Mouse (Mus musculus): Measurements from ENCODE around the gene Epb41l1.
A peak's percentile ranks its signal among the peaks of the same experiment; 100 is the strongest.
"Not testable (repeated sequence)": the region's sequence is repeated elsewhere in the genome, so short reads cannot be mapped to it uniquely, and the experiment has no call there.

Gene Epb41l1

DNA sequence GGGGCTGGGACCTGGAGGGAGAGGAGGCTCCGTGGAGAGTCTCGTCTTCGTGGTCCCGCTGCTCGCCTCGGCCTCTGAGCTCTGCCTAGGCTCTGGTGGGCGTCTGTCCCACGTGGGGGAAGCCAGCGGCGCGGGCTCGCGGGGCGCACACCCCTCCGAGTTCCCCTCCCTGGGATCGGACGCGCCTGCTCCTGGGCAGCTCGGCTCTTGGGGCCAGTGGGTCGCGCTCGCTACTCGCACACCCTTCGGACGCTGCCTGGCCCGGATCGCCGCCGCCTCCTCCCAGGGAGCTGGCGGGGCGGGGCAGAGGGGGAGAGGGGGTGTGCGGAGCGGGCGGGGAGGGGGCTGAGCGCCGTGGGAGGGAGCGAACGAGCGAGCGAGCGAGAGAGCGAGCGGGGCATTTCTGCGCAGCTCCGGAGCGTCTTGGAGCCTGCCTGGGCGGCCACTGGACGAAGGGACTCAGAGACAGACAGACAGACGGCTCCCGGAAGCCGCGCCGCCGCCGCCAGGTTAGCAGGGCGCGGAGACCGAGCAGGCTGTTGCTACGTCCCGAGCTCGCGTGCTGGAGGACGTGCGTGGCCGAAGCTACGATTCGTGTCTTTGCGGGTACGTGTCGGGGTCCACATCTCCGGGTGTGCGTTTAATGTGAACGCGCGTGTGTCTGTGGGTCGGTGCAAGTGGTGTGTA, at the start of gene Epb41l1:
TSS of gene Epb41l1 (plus strand) at position 216 of the 687 bp plus-strand sequence.
- DNase-seq: no peak

- no peak for DNase-seq
These were observed 43.8 kb upstream of the Epb41l1 start for GRCm38 (mm10) chr2:156376956-156377355.

GRCm38 (mm10) chr2:156379929-156380328, 40.8 kb upstream of the Epb41l1 start:
- no peak for DNase-seq

DNA sequence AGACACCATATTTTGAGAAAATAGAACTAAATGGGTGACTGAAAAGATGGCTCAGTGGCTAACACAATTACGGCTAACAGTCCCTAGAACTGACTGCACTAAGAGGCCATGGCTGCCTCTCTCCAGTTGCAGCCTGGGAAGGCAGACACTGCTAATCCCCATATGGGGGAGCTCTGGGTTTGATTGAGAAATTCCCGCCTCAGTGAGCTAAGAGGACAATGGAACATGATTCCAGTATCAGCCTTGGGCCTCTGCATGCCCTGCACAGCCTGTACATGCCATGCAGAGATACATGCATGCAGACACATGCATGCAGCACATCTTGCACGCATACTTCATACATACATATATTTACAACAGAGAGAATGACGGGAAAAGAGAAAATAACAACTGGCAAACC, 39.4 kb upstream of the Epb41l1 start:
- no peak for DNase-seq

GRCm38 (mm10) chr2:156392461-156393154, 28.1 kb upstream of the Epb41l1 start:
- peak; percentile 74 for DNase-seq

- no peak for DNase-seq
These were observed 27.4 kb upstream of the Epb41l1 start for GRCm38 (mm10) chr2:156393155-156393828.

- DNase-seq: peak; percentile 9
These were observed 26.4 kb upstream of the Epb41l1 start for GRCm38 (mm10) chr2:156394282-156394681.

- DNase-seq: no peak
These were observed 24.6 kb upstream of the Epb41l1 start for GRCm38 (mm10) chr2:156396096-156396495.

DNA sequence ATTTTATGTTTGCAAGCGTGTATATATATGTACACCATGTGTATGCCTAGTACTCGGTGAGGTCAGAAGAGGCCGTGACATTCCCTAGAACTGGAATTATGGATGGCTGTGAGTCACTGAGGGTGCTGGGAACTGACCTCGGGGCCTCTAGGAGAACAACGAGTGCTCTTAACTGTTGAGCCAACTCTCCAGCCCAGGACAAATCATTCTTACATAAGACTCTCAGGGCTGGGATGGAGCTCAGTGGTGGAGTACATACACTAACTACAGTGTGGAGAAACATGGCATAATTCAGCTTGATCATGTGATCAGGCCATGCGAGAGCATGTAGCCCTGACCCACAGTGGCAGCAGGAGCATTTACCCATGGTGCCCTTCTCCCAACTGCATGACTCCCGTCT, 22.7 kb upstream of the Epb41l1 start:
- DNase-seq: no peak

- DNase-seq: no peak
These were observed 21.2 kb upstream of the Epb41l1 start for GRCm38 (mm10) chr2:156399485-156399884.

DNA sequence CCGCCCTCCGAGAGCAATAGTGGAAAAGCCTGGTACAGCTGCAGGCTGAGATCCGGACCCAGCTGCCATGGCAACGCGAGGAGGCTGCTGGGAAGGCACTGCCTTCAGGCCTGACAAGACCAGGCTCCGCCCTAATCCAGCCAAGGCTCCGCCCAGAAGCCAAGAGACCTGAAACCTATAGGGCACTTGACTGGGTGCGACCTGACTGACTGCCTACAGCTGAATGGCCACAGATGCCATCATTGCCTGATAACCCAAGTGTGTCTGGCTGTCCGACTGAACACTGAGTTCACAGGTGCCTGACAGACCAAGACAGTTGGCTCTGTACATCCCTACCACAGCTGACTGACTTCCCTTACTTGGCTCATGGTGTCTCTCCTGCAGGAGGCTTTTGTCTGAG, 19.4 kb upstream of the Epb41l1 start:
- DNase-seq: no peak

- no peak for DNase-seq
These were observed 18.7 kb upstream of the Epb41l1 start for GRCm38 (mm10) chr2:156402036-156402435.

- DNase-seq: no peak
These were observed 13.7 kb upstream of the Epb41l1 start for GRCm38 (mm10) chr2:156406987-156407386.

DNA sequence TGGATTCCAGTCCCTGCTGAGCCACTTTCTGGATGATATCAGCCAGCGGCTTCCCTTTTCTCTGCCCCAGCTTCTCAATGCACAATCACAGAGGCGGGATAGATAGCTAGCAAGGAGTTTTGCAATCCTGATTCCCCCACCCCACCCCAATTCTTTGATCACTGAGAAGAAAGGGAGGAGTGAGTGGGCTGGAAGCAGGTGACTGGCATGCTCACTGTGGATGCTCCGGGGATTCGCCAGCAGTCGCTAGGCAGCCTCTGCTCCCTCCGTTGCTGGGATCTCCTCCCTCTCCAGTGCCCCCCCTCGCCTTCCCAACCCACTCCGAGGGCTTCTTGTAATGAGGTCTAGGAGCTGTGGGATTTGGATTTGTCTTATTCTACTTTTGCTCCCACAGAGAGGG, 12.5 kb upstream of the Epb41l1 start:
- DNase-seq: no peak

GRCm38 (mm10) chr2:156411348-156411747, 9.4 kb upstream of the Epb41l1 start:
- not testable (repeated sequence) for DNase-seq

- DNase-seq: no peak
These were observed 5.7 kb upstream of the Epb41l1 start for GRCm38 (mm10) chr2:156414996-156415395.

GRCm38 (mm10) chr2:156415674-156416073, 5.0 kb upstream of the Epb41l1 start:
- DNase-seq: no peak

DNA sequence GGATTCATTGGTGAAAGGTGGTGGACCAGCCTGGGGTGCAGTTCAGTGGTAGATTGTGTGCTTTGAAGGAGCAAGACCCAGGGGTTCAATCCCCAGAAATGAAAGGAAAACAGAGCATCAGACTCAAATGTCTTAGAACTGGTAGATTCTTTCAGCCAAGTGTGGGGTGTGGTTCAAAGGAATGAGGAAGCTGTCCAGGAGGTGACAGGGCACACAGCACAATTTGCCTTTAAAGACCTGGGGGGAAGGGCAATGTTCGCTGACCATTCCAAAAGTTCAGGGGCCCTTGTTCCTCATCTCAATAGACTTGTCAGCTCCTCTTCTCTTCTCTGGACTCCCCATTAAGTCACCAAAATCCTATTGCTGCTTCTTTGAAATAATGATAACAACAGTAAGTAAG, 3.5 kb upstream of the Epb41l1 start:
- DNase-seq: no peak

GRCm38 (mm10) chr2:156418467-156418866, 2.2 kb upstream of the Epb41l1 start:
- DNase-seq: no peak

GRCm38 (mm10) chr2:156420327-156420693, 399 bp upstream of the Epb41l1 start:
- DNase-seq: no peak

GRCm38 (mm10) chr2:156421381-156422110, 837 bp downstream of the Epb41l1 start:
- no peak for DNase-seq

GRCm38 (mm10) chr2:156422631-156423030, 1.9 kb downstream of the Epb41l1 start:
- no peak for DNase-seq

DNA sequence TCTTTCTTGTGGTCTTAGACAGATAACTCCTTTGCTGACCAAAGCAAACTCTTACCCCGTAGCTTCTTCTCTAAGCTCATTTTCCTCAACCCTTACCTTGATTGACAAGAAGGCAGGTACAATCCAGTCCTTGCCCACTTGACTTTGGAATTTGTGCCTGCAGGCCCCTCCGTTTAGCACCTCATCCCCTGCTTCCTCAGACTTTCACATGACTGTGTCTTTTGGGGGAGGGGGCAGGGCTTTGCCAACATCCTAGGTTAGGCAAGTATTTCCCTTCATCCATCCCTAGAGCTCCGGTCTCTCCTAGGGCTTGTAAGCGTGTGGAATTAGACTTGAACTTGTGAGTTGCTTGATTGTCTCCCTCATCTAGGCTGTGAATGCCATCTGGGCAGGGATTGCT, 3.0 kb downstream of the Epb41l1 start:
- DNase-seq: no peak
